8 mouse cellular contexts compared by ENCODE assay signal in the genomic region with DNA sequence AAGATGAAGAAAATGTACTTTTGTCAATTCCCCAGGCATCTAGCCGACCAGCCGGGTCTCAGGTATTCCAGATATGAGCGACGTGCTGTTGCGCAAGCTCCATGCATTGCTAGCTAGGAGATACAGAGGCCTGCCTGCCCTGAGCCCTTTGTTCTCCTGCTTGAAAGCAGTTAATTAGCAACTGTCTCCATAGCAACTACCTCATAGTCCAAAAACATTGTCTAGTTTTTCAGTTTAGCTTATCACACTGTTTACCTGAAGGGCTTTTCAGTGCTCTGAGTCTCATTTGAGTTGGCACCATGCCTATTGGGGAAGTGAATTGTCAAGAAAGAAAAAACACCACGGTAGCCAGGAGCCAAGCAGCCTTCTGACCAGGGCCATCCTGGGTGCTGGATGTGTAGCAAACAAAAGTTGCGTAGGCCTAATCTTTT.
DNase-seq lines count a peak whose midpoint lies in the region; ATAC-seq lines count a peak whose summit lies in the region.

No protein-coding gene starts in this region.

- 0 out of 2 replicates have a peak overlapping the region, but pooled peaks have one; percentile 42 for H3K27ac ChIP-seq in hindbrain, embryonic 11.5 days (ENCODE audit: low read depth, low read length)
- H3K27ac ChIP-seq in limb, embryonic 12.5 days = peak overlapping the region; percentile 75
- H3K27ac ChIP-seq in midbrain, embryonic 16.5 days (ENCODE audit: low read length) = peak overlapping the region; percentile 81

- no peak overlapping the region for H3K4me2 ChIP-seq in hindbrain, embryonic 11.5 days (replicated peaks; ENCODE audit: low read depth, low read length)
- H3K4me2 ChIP-seq in limb, embryonic 12.5 days = no peak overlapping the region
- H3K4me2 ChIP-seq in midbrain, embryonic 16.5 days (ENCODE audit: low read length) = 0 out of 2 replicates have a peak overlapping the region, but pooled peaks have one; percentile 5

- 33% methylated on average over 7 of the region's 7 CpGs for WGBS in hindbrain, embryonic 11.5 days
- 46% methylated on average over 7 of the region's 7 CpGs for WGBS in limb, embryonic 12.5 days
- WGBS in midbrain, embryonic 16.5 days = 22% methylated on average over 7 of the region's 7 CpGs

- H3K9me3 ChIP-seq in hindbrain, embryonic 11.5 days (ENCODE audit: control insufficient read depth, low read length) = no peaks in the 10 kb centered on the region
- no peaks in the 10 kb centered on the region for H3K9me3 ChIP-seq in limb, embryonic 12.5 days
- H3K9me3 ChIP-seq in midbrain, embryonic 16.5 days (replicated peaks; ENCODE audit: control insufficient read depth, low read length, poor library complexity, severe bottlenecking) = no peaks in the 10 kb centered on the region

- ATAC-seq in hindbrain, embryonic 11.5 days (ENCODE audit: low FRiP score) = no peak
- no peak for ATAC-seq in limb, embryonic 12.5 days (ENCODE audit: insufficient number of reproducible peaks, insufficient read depth, low FRiP score, low TSS enrichment, low read depth)
- ATAC-seq in midbrain, embryonic 16.5 days = peak; percentile 85

- peak; percentile 32 for DNase-seq in ovary, adult 18-20 months (ENCODE audit: low spot score)
- no peak for DNase-seq in ovary, postnatal 10 days (ENCODE audit: low spot score)
- peak; percentile 39 for DNase-seq in hindbrain, embryonic 11.5 days (ENCODE audit: low spot score)
- no peak for DNase-seq in spleen, postnatal 4 days (ENCODE audit: low spot score in 2 of 2)
- no peak for DNase-seq in left cerebral cortex, adult 9 months (ENCODE audit: low spot score in 2 of 2)
- no peak for DNase-seq in layer of hippocampus, postnatal 36 days

- no peak overlapping the region for H3K4me3 ChIP-seq in hindbrain, embryonic 11.5 days (ENCODE audit: low read depth, low read length)
- H3K4me3 ChIP-seq in limb, embryonic 12.5 days (replicated peaks) = no peak overlapping the region
- H3K4me3 ChIP-seq in midbrain, embryonic 16.5 days (ENCODE audit: low read depth, low read length) = no peak overlapping the region

- H3K36me3 ChIP-seq in hindbrain, embryonic 11.5 days (ENCODE audit: control insufficient read depth, insufficient read depth, low read length) = no peaks in the 10 kb centered on the region
- no peaks in the 10 kb centered on the region; the same call in 1 of the 2 replicates for H3K36me3 ChIP-seq in limb, embryonic 12.5 days
- H3K36me3 ChIP-seq in midbrain, embryonic 16.5 days (ENCODE audit: control insufficient read depth, insufficient read depth, low read length) = no peaks in the 10 kb centered on the region

- H3K27me3 ChIP-seq in hindbrain, embryonic 11.5 days (ENCODE audit: control insufficient read depth, insufficient read depth, low read length) = no peaks in the 10 kb centered on the region
- no peaks in the 10 kb centered on the region for H3K27me3 ChIP-seq in limb, embryonic 12.5 days
- no peaks in the 10 kb centered on the region for H3K27me3 ChIP-seq in midbrain, embryonic 16.5 days (ENCODE audit: control insufficient read depth, insufficient read depth, low read depth, low read length)

- peaks cover 18% of the 10 kb centered on the region for H3K4me1 ChIP-seq in hindbrain, embryonic 11.5 days (replicated peaks; ENCODE audit: control insufficient read depth, insufficient read depth, low read length)
- H3K4me1 ChIP-seq in limb, embryonic 12.5 days (replicated peaks) = peaks cover 69% of the 10 kb centered on the region
- H3K4me1 ChIP-seq in midbrain, embryonic 16.5 days (ENCODE audit: control insufficient read depth, insufficient read depth, low read length) = peaks cover 35% of the 10 kb centered on the region

- H3K9ac ChIP-seq in hindbrain, embryonic 11.5 days (ENCODE audit: low read depth, low read length) = no peak overlapping the region
- H3K9ac ChIP-seq in limb, embryonic 12.5 days (replicated peaks) = no peak overlapping the region
- peak overlapping the region; percentile 2; the same call in 1 of the 2 replicates for H3K9ac ChIP-seq in midbrain, embryonic 16.5 days (ENCODE audit: low read depth, low read length)

Comparison
In these comparisons a context has a peak if more than half of its experiments do, and no peak if none do; other contexts are left out.
1. DNase-seq: peak in ovary, adult 18-20 months (single experiment) and hindbrain, embryonic 11.5 days (single experiment); none in ovary, postnatal 10 days (single experiment), spleen, postnatal 4 days (0 of 2), left cerebral cortex, adult 9 months (0 of 2) and layer of hippocampus, postnatal 36 days (0 of 2).
2. Peak in every context shown above with its lines, with median percentiles within 50 percentile points of each other: H3K27ac ChIP-seq.